Mouse (Mus musculus) retina, adult 2 months (tissue): ENCODE results near the gene Ttll12.

Source experiments
- DNase-seq: peaks from one replicate; pipeline ENCODE4 v3.0.0-alpha.2; 2012; ENCODE audit warnings: low read depth, low spot score

The Ttll12 gene

DNA sequence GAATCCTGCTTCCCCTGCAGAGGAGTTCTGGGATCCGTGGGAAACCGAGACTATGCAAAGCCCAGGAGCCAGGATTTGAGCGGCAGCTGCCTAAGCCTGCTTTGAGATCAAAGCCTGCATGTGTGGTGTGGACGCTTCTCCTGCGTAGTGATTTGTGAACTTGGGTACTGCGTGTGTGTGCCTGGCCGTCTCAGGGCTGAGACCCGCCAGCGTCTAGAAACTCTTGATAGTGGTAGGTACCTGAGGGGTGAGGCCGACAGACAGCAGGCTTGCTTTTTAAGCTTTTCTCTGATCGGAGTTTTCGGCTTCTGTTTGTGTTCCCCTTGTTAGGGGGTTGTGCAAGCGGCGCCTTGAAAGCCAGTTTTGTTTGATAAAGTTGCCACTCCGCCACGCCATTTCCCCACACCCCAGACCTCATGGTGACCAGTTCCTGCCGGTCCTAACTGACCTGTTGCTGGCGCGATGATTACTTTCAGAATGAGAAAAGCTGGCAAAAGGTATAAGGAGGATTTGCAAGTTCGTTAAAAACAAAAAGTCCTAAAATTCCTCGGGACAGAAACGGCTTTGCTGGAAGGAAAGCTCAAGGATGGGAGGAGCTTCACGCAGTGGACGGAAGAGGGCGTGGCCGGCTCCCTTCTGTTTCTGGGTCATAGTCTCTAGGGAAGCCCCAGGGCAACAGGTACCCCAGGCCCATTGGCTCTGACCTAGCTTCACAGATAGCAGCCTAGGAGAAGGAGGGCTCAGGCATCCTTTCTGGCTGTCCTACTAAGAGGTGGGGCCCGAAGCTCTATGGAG lies 30.9 kb downstream of the Ttll12 start:
- DNase-seq = no peak

DNA sequence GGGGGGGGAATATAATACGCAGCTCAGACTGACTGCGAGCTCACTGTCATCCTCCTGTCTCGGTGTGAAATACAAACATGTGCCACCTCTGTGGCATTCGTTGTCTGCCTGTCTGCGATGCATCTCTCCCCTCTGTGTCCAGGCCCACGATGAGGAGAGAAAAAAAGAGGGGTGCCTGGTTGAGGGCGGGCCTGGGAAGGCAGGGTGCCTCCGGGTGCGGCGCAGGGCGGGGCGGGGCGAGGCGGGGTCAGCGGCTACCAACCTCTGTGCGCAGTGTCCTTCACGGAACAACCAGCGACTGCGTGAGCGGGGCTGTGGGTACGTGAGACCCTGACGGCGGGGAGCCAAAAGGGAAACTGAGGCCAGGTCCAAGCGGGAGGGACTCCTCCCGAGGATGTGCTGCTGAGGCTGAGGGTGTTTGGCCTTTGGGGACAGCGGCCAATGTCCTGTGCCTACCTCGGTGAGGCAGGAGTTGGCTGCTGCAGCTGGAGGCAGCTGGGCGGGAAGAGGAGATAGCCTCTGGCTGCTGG lies 31.6 kb downstream of the Ttll12 start, which contains the start of the genes Tspo and Mcat:
Tspo (plus strand) TSS at position 266 of the 530 bp plus-strand sequence.
Mcat (minus strand) TSS at position 461 of the 530 bp plus-strand sequence.
- no peak for DNase-seq

DNA sequence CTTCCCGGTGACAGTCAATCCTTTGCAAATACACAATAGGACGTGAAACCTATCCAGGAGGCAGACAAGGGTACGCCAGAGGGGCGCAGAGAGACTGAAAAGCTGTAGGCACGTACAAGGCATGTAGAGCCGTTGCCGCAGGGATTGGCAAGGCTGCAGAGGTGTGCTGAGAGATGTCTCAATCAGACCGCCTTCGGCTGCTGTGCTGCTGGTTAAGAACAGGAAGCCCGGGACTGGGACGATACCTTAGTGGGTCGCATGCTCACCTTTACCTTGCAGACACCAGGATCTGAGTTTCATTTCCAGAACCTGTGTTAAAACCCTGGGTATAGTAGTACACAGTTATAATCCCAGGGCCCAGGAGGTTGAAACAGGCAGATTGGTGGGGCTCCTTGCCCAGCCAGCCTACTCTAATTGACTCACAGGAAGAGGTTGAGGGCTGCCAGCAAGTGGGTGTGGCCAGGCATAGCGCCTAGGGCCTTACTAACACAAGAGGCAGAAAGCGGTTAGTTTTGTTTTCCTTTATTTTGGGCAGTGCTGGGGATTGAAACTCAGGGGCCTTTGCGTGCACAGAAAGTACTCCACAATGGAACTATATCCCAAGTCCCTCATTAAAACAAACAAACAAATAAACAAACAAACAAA lies 32.2 kb downstream of the Ttll12 start:
- no peak for DNase-seq

DNA sequence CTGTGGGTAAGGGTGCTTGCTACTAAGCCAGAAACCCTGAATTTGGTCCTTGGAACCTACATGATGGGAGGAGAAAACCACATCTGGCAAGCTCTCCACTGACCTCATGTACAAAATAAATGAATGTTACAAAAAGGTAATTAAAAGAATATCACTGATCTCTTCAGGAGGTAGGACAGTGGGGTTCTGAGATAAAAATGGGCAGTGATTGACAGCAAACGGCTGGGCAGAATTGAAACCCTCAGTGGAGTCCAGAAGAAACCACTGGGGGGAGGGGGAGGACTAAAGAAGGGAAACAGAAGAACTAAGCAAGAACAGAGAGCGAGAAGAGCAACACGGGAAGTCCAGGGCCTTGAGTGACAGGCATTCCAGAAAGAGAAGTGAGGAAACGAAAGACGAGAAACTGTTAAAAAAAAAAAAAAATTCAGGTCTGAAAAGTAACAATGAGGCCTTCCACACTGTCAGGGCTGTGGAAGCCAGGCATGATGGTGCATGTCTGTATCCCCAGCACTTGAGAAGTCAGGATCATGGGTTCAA lies 33.9 kb downstream of the Ttll12 start:
- no peak for DNase-seq

DNA sequence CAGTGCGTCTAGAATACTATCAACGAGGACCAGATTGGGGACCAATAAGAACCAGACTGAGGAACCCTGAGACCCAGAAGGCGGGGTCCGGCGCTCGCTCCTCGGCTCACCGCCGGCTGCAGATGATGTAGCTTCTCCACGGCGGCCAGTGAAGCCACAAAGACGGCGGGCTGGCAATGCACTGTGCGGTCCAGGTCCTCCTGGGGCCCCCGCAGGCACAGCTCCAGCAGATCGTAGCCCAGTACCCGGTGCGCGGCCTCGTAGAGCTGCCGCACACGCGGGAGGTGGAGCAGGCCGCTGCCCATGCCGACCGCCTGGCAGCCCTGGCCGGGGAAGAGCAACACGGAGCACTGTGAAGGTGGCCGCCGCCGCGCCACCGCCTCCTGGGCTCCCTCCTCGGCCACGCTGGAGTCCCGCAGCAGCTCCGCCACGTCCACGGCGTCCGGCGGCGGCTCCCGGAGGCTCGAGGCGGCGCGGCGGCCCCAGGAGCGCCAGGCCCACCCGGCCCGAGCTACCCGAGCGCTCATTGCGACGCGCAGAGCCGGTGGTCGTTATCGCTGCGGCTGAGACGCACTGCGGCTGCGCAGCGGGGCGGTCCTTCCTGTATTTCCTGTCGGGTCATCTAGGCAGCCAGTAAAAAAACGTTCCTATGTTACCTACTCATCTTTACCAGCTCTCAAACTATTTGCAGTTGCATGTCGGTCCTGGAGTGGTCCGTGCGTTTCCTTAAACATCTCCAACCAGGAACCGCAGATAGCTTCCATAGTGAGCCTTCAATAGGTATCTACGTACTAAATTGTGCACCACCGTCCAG lies 39.6 kb downstream of the Ttll12 start:
- peak; percentile 70 for DNase-seq

DNA sequence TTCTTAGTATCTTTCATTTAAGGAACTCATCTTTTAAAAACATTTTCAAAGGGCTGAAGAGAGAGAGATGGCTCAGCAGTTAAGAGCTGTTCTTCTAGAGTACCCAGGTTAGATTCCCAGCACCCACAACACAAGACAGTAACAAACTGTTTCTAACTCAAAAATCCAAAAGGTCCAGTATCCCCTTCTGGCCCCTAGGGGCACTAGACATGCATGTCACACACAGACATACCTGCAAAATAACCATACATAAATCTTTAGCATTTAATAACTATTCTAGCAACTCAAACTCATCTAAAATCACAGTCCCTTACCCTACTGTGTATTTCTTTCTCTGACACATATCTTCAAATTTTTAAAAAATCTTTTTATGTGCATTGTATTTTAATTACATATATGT lies 41.1 kb downstream of the Ttll12 start:
- no peak for DNase-seq

DNA sequence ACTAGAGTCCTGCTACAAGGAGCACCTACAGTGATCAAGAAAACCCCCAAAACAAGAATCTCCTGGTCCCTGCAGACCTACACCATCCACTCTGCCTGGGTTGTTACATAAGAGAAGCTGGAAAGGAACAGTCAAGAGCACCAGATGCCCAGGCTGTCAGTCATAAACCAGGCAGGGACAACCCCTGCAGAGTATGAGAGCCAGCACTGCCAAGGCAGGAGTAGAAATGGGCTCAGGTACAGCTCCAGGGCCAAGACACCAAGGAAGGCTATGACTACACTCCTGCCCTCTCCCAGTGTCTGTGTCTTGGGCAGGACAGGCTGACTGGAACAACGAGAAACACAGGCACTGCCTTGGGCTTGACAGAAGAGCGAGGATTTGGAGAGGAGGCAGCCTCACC lies 44.8 kb downstream of the Ttll12 start:
- DNase-seq = no peak

DNA sequence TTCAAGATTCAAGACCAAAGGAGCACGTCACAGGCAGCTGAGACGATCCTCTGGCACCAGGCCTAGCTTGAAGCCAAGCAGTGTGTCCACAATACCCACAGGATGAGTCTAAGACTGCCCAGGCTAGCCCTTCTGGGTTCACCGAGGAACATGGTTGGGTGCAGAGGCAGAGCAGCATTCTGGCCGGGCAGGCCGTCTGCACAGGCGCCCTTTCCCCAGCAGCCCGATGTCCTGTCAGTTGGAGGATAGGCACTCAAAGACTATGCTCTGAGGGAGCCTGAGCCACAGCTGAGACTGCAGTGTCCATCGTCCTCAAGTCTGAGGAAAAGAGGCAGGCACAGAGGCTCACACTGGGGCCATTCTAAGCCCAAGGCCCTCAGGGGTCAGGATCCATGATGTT lies 47.8 kb downstream of the Ttll12 start:
- DNase-seq = no peak

DNA sequence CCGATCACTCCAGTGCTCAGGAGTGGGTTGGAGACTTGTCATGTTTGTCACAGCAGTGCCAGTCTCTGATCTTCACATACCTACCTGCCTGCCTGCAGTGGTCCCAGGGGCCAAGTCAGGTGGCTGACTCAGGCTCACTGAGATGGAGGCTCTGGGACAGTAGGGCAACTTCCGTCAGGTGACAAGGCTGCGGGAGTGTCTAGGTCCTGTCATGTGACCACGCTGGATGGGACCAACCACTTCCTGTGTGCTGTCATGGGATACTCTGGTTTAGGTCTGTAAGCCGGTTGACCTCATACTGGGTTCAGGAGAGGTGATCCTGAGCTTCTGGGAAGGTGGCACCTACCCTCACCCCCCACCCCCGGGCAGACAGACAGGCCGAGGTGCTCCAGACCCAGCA lies 48.9 kb downstream of the Ttll12 start:
- DNase-seq = no peak

DNA sequence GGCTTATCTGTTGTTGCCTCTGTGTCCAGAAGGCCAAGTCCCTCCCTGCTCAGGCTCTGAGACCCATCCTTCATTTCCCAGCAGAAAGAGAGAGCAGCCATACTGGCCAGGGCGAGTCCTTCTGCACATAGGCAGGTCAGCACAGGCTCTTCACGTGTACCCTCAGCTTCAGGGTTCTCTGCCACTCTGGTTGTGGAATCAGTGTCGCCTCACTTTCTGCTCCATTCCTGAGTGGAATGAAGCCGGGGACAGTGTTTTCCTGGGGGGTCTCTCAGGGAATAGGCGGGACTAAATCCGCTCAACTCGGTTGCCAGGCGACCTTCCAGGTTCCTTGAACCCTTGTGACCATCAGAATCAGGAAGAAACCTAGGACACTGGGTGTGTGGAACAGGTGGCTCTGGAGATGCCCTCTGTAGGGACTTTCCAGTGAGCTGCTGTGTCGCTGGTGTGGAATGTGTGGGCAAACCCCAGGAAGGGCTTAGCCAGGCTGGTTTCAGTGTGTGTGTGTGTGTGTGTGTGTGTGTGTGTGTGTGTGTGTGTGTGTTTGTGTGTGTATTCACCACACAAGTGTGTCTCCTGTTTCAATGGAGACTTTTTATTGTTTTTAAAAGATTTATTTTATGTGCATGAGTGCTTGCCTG lies 53.2 kb downstream of the Ttll12 start:
- DNase-seq = no peak

DNA sequence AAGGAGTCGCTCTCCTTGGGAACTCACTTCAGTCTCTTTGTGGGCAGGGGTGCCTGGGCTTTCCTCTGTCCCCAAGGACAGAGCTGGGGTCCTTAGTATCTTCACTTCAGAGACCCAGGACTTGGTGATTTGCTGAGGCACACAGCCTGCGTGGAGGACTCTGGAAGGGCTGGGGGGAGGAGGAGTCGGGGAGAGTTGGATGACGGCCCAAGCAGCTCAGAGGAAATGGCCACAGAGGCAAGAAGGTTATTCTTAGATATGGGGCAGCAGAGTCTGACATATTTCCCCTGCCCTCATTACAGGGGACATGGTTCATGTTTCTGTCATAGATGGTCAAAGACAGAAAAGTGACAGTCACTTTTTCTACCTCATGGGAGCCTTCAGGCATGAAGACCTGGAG lies 55.1 kb downstream of the Ttll12 start:
- DNase-seq = no peak

DNA sequence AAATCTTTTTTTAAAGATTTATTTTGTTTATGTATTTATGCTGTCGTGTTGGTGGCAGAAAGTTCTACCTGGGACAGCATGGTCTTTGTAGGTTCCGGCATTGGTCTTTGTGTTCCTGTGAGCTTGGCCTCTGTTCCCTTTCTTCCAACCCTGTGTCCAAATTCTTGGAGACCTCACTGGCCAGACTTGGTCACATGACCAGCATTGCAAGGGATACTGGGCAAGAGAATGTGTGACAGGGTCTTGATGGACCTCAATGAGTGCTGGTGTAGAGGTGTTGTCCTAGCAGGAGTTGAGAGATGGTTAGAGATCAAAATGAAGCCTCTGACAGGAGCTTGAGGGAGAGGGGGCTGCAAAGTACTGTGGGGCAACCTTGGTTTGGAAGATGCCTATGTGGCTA lies 56.1 kb downstream of the Ttll12 start:
- DNase-seq = no peak

DNA sequence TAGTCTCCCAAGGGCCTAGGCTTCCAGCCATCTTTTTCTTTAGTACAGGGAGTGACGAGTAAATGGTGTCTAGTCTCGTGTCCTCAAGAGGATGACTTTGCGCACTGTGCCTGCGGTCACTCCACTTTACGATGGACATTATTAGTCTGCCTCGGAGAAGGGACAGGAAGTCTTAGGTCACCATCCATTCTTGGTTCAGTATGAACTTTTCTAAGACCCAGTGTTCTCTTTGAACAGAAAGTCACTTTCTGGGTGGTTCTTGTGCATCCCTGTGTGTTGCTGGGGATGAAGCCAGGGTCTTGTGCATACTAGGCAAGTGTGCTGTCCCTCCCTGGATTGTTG lies 59.1 kb downstream of the Ttll12 start:
- DNase-seq = no peak

DNA sequence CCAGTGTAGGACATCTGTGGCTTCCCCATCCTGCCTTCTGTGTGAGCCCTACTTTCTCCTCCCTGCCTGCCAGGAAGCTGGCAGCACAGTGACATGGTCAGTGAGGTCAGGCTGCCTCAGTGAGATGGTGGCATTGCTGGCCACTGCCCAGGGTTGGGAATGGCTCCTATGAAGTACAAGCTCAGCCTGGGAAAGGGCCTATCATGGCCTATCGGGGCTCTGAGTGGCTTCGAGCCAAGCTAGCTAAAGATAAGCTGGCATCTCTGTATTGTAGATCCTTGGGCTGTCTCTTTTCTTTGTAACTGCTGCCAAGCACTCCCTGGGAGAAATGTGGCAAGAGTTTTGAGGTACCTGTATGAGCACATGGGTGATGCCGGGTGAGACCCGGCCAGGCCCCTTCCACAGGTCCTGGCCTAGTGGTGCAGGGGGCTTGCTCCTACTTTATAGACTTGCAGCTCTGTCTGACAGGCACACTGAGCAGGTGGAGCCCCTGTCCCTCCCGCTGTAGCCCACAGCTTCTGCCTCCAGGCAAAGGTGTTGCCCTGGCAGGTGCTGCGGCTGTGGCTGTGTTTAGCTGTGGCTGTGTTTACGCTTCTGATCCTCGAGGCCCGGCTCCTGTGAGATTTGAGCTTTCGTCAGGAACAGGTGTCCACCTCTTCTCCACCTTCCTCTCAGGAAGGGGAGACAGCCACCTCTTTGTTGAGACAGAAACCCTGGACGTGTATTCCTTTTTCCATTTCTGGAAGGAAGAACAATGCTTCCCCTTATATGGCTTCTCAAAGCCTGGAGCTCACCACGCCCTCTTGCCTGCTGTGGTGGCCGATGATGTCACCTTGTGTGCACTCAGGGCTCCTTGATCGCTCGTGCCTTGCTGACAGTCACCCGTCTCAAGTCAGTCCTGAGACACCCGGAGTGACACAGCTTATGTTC lies 59.7 kb downstream of the Ttll12 start:
- DNase-seq = no peak

DNA sequence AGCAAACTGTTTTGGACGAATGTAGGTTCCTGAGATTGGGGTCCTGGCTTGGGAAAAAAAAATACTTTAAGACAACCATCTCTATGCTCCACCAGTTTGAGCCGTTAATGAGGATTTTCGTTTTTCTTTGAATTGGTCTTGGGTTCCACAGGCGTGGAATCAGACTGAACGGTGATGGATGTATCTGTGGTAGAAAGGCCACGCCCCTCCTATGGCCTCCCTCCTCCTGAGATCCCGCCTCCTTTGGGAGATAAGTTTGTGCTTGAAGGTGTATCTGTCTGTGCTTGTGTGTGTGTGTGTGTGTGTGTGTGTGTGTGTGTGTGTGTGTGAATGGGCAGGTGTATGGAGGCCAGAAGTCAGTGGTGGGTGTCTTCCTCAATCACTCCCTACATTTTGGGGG lies 62.4 kb downstream of the Ttll12 start:
- no peak for DNase-seq

DNA sequence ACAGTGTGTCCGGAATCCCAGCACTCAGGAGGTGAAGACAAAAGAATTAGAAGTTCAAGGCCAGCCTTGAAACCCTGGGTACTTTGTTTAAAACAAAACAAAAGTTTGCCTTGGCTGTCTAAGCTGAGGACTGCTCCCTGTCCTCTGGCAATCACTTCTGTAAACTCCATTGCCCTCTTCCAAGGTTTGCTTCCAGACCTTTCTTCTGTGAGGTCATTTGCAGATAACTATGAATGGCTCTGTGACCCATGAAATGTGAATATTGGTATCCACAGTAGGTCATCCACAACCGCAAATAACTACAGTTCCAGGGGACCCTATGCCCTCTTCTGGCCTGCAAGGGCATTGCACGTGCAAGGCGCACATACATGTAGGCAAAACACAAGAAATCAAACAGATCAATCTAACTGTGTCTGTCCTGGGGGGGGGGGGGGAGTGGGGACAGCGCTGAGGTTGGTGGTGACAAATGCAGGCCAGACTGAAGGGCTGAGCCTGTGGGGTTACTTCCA lies 62.9 kb downstream of the Ttll12 start:
- DNase-seq = no peak

DNA sequence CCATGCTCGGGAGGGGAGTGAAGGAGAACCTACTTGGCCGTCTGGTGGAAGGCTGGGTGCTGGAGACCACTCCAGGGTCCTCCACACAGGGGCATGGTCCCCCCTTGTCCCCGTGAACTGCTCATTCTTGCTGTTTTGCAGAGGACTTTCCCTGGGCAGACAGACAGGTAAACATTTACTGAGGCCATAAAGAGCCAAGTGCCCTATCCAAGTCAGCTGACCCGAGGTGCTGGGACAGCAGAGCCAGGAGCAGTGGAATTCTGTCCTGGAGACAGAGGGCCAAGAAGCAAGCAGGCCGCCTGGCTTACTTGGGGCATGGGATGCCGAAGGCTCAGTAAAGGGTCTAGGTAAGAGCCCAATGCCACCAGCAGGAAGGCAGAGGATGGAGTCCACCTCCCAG lies 64.3 kb downstream of the Ttll12 start:
- no peak for DNase-seq

DNA sequence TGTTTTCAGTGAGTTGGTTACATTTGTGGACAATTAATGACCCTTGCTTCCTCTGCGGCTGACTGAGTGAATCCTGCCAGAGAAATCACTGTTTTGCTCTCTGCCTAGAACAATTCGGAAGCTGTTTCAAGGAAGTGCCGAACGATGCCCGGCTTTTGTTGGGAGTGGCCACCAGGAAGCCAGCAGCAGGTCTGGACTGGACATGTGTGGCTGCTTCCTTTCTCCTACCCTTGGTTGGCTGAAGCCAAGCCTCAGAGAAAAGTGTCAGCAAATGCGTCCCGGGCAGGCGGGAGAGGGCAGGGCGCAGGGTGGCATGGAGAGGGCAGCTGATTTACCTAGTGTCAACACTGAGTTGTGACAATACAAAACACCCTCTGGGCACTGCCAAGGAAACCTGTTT lies 64.7 kb downstream of the Ttll12 start:
- DNase-seq = no peak

DNA sequence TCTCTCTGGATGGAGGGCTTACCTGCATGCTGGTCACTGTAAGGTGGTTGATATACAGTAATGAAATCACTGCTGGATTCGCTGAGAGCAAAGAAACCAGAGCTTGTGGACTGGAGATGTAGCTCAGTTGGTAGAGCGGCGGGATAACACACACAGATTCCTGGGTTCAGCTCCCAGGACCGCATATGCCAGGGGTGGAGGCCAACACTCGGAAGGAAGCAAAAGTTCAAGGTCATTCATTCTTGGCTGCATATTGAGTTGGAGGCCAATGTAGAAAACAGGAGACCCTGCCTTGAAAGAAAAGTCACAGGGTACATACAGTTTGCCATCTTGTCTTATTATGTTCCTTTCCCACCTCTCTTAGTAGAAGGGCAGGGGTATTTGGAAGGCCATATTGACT lies 65.2 kb downstream of the Ttll12 start:
- DNase-seq = no peak

DNA sequence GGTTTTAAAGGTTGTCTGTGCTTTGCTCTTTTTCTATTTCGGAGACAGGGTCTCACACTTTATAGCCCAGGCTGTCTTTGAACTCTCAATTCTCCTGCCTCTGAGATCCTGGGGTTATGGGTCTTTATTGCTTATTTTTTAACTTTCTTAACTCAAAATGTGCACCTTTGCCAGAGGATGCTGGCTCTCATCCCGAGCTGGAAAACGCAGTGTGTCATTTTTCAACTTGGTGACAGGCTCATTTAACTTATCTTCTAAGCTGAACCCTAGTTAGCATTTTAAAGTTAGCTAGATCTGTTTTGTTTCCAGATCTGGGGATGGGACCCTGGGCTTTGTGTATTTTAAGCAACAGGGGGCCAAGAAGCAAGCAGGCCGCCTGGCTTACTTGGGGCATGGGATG lies 66.1 kb downstream of the Ttll12 start:
- DNase-seq = no peak
